Mouse (Mus musculus) limb, embryonic 14.5 days (tissue): ENCODE measurements around the gene Prdm15. TPM values are rescaled to one million over a fixed set of nuclear protein-coding genes. Genes with fewer than 3 reads are reported as not detected.

ENCODE experiments used
- ATAC-seq: fragments of 200-750 bp; cut with Nextera tagmentation; 2 replicates; pipeline ENCODE4 v1.8.0; 2017; ENCODE audit warnings: low read depth, moderate number of reproducible peaks, moderate TSS enrichment; ENCODE audit not compliant: low FRiP score
- DNase-seq: peaks from one replicate; pipeline ENCODE4 v3.0.0-alpha.2; 2015; ENCODE audit warnings: low spot score
- H3K27ac ChIP-seq: fragments of 300-500 bp; sonication (generic); replicated peaks from 2 replicates; pipeline ENCODE4 v1.5.1; 2014; ENCODE audit warnings: low read depth, mild to moderate bottlenecking, low read length, moderate library complexity, mixed read lengths
- H3K27me3 ChIP-seq: fragments of 300-500 bp; sonication (generic); 2 replicates; pipeline ENCODE4 v1.6.1; 2014; ENCODE audit warnings: low read length, mixed read lengths; ENCODE audit not compliant: control insufficient read depth, insufficient read depth
- H3K36me3 ChIP-seq: fragments of 300-500 bp; sonication (generic); 2 replicates; pipeline ENCODE4 v1.6.1; 2014; ENCODE audit warnings: mild to moderate bottlenecking, low read length, moderate library complexity, mixed read lengths; ENCODE audit not compliant: control insufficient read depth, insufficient read depth
- H3K4me1 ChIP-seq: fragments of 300-500 bp; sonication (generic); 2 replicates; pipeline ENCODE4 v1.6.1; 2014; ENCODE audit warnings: antibody characterized with exemption, low read length, mixed read lengths; ENCODE audit not compliant: control insufficient read depth, insufficient read depth
- H3K4me2 ChIP-seq: fragments of 300-500 bp; sonication (generic); replicated peaks from 2 replicates; pipeline ENCODE4 v1.6.1; 2014; ENCODE audit warnings: low read depth, mild to moderate bottlenecking, low read length, moderate library complexity; ENCODE audit not compliant: severe bottlenecking
- H3K4me3 ChIP-seq: fragments of 300-500 bp; sonication (generic); replicated peaks from 2 replicates; pipeline ENCODE4 v1.5.1; 2014; ENCODE audit warnings: low read length
- H3K9ac ChIP-seq: fragments of 300-500 bp; sonication (generic); 2 replicates; pipeline ENCODE4 v1.6.1; 2014; ENCODE audit warnings: mild to moderate bottlenecking, low read depth, low read length, moderate library complexity; ENCODE audit not compliant: severe bottlenecking
- H3K9me3 ChIP-seq: fragments of 300-500 bp; sonication (generic); 2 replicates; pipeline ENCODE4 v1.6.1; 2016; ENCODE audit warnings: low read length; ENCODE audit not compliant: control insufficient read depth
- POLR2A ChIP-seq: fragments of 200-500 bp; IDR thresholded peaks from 2 replicates; pipeline ENCODE4 v1.8.0; 2012; ENCODE audit warnings: inconsistent platforms, mild to moderate bottlenecking, moderate library complexity, borderline replicate concordance; ENCODE audit not compliant: insufficient read depth, insufficient read length; ENCODE audit errors: extremely low read depth
- WGBS: fragments of 180-500 bp; shearing (Covaris S2); extraction: QIAGEN DNeasy Blood & Tissue Kit; methylation state at CpG from one replicate; pipeline ENCODE4 v1.1.7; 2014; 5-methylcytosine and 5-hydroxymethylcytosine counted together
- polyA plus RNA-seq, 2 experiments: library from polyadenylated mRNA; depleted of rRNA in 1 of 2; stranded (reverse) in 1 of 2; unstranded in 1 of 2; fragments of >200 nt; fragmentation: Nextera tagmentation in 1 of 2; extraction: Ambion mirVana in 1 of 2; gene quantifications; 2 replicates each; pipeline versions ENCODE4 v1.2.1 to v1.2.3; 2012 to 2014

The Prdm15 gene
- polyA plus RNA-seq, 2 experiments, result 9.7 to 19.5 TPM

DNA sequence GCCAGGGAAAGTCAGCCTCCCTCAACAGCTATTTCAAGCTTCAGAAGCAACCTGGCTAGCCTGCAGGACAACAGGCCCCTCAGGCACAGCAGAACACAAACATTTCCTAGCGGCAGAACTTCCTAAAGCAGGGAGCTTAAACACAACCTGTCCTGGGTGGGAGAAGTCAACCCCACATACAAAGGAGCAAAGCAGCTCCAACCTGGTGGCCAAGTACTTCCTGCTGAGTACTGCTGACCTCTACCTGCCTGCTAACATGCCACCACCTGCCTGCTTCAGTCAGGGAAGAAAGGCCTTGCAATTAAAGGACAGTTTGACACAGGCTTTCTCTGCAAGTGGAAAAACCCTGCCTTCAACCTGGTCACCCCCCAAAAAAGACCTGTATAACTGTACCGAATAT, 89.9 kb downstream of the Prdm15 start:
- H3K4me3 ChIP-seq, result peak overlapping the region; percentile 5; the same call in 1 of the 2 replicates
- TF ChIP-seq POLR2A, result no peak
- DNase-seq (no peak), ATAC-seq (no peak)
- no peak overlapping the region for H3K27ac ChIP-seq
- peaks cover 11% of the 10 kb centered on the region for H3K4me1 ChIP-seq
- peaks cover 43% of the 10 kb centered on the region for H3K27me3 ChIP-seq
- no peaks in the 10 kb centered on the region for H3K9me3 ChIP-seq
- no peaks in the 10 kb centered on the region for H3K36me3 ChIP-seq
- no peak overlapping the region for H3K9ac ChIP-seq
- H3K4me2 ChIP-seq, result peak overlapping the region; percentile 10; the same call in 1 of the 2 replicates
- WGBS, result 53% methylated on average over 2 of the region's 2 CpGs

- H3K4me1 ChIP-seq, result peaks cover 11% of the 10 kb centered on the region
- no peak overlapping the region for H3K4me2 ChIP-seq
- no peaks in the 10 kb centered on the region for H3K9me3 ChIP-seq
- no peak for TF ChIP-seq POLR2A
- no peak overlapping the region for H3K27ac ChIP-seq
- peaks cover 34% of the 10 kb centered on the region for H3K27me3 ChIP-seq
- DNase-seq, result peak; percentile 36
- no peak overlapping the region for H3K9ac ChIP-seq
- WGBS, result 36% methylated on average over 3 of the region's 3 CpGs
- H3K36me3 ChIP-seq, result no peaks in the 10 kb centered on the region
- H3K4me3 ChIP-seq, result no peak overlapping the region
- ATAC-seq, result no peak
Observed at GRCm38 (mm10) chr16:97759681-97760080, 92.0 kb downstream of the Prdm15 start.

GRCm38 (mm10) chr16:97758288-97758687, 93.4 kb downstream of the Prdm15 start:
- ATAC-seq (no peak), DNase-seq (no peak)
- no peak overlapping the region for H3K4me3 ChIP-seq
- no peaks in the 10 kb centered on the region for H3K36me3 ChIP-seq
- peaks cover 21% of the 10 kb centered on the region for H3K27me3 ChIP-seq
- no peak for TF ChIP-seq POLR2A
- H3K4me2 ChIP-seq, result no peak overlapping the region
- H3K4me1 ChIP-seq, result peaks cover 5% of the 10 kb centered on the region; the same call in 1 of the 2 replicates
- H3K9me3 ChIP-seq, result no peaks in the 10 kb centered on the region
- no peak overlapping the region for H3K27ac ChIP-seq
- H3K9ac ChIP-seq, result no peak overlapping the region
- WGBS, result 75% methylated on average over 2 of the region's 2 CpGs

DNA sequence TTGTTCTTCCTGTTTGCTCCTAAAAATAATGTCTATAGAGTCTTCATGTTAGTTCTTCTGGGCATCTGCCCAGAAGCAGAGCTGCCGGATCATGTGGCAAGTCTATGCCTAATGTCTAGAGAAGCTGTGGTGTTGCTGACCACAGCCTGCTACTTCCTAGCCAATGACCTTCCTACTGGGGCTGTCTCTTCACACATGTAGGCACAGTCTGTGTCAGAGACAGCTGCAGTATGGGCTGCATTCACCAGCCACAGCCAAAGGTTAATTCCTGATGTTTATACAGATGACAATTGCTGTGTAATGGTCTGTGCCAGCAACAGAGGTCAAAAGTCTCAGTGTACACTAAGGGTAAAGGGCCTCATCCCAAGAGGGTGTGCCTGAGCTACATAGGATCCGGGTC, 95.2 kb downstream of the Prdm15 start:
- DNase-seq, result no peak
- WGBS, result 77% methylated on average over 2 of the region's 2 CpGs
- Histone ChIP-seq H3K9me3 (no peaks in the 10 kb centered on the region), H3K27ac (no peak overlapping the region), H3K27me3 (peaks cover 5% of the 10 kb centered on the region; the same call in 1 of the 2 replicates), H3K4me3 (no peak overlapping the region), H3K9ac (no peak overlapping the region), H3K4me1 (no peaks in the 10 kb centered on the region), H3K4me2 (no peak overlapping the region), H3K36me3 (no peaks in the 10 kb centered on the region)
- no peak for TF ChIP-seq POLR2A
- no peak for ATAC-seq

- Histone ChIP-seq H3K4me1 (no peaks in the 10 kb centered on the region), H3K4me2 (no peak overlapping the region), H3K36me3 (no peaks in the 10 kb centered on the region), H3K9me3 (no peaks in the 10 kb centered on the region), H3K9ac (no peak overlapping the region), H3K27me3 (no peaks in the 10 kb centered on the region), H3K4me3 (no peak overlapping the region), H3K27ac (no peak overlapping the region)
- WGBS, result 83% methylated on average over 3 of the region's 3 CpGs
- ATAC-seq (no peak), DNase-seq (no peak)
- TF ChIP-seq POLR2A, result no peak
Observed at GRCm38 (mm10) chr16:97752316-97752941, 99.2 kb downstream of the Prdm15 start.
